Mouse (Mus musculus) E14TG2a.4 (cell line): ENCODE measurements around the gene Enpp7.
A peak's percentile ranks its signal among the peaks of the same experiment; 100 is the strongest.

Experiments used
- H3K27me3 ChIP-seq: 2 replicates; pipeline ENCODE4 v1.6.1; 2014; ENCODE audit warnings: low read length, control low read depth; ENCODE audit not compliant: insufficient read depth
- H3K36me3 ChIP-seq: 2 replicates; pipeline ENCODE4 v1.6.1; 2014; ENCODE audit warnings: low read length, control low read depth; ENCODE audit not compliant: insufficient read depth
- H3K4me1 ChIP-seq: replicated peaks from 2 replicates; pipeline ENCODE4 v1.6.1; 2014; ENCODE audit warnings: low read depth, low read length, control low read depth
- H3K4me3 ChIP-seq: replicated peaks from 2 replicates; pipeline ENCODE4 v1.5.1; 2014; ENCODE audit warnings: mild to moderate bottlenecking, low read length
- H3K9me3 ChIP-seq: 2 replicates; pipeline ENCODE4 v1.6.1; 2014; ENCODE audit warnings: low read length, control low read depth
- CTCF ChIP-seq: conservative IDR thresholded peaks from 2 replicates; pipeline ENCODE4 v1.5.1; 2014; ENCODE audit warnings: low read length
- NANOG ChIP-seq: IDR thresholded peaks from 2 replicates; pipeline ENCODE4 v1.6.1; 2014; ENCODE audit warnings: borderline replicate concordance, low read length, mixed read lengths
- POU5F1 ChIP-seq: IDR thresholded peaks from 2 replicates; pipeline ENCODE4 v1.6.1; 2014; ENCODE audit warnings: low read length, borderline replicate concordance

Gene Enpp7

GRCm38 (mm10) chr11:118987999-118988398 is at the start of gene Enpp7:
Enpp7 (plus strand) TSS chr11:118988188.
- Histone ChIP-seq H3K9me3 (no peaks in the 10 kb centered on the region), H3K36me3 (no peaks in the 10 kb centered on the region), H3K4me3 (no peak within 1 kb of the TSS), H3K27me3 (peaks cover 31% of the 10 kb centered on the region), H3K4me1 (peaks cover 22% of the 10 kb centered on the region)
- TF ChIP-seq NANOG (no peak), POU5F1 (no peak), CTCF (no peak)

DNA sequence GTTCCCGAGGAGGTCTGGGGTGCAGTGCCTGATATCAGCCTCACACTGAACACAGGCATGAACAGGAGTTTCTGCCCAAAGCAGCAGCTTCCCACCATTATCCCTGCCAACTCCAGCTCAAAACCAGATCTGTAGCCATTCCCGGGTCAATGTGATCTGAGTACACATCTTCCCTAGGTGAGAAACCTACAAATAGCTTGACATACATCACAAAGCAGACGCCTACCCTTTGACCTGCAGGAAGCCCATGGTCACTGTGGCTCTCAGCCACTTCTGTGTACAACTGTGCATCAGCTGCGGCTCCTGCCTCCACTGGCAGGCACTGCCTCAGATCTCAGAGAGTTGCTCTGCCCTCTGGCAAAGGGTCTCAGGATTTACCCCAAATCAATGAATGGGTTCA is 48.3 kb upstream of the Enpp7 start:
- TF ChIP-seq CTCF (no peak), NANOG (no peak), POU5F1 (no peak)
- peaks cover 6% of the 10 kb centered on the region; the same call in 1 of the 2 replicates for H3K9me3 ChIP-seq
- no peaks in the 10 kb centered on the region for H3K36me3 ChIP-seq
- peaks cover 7% of the 10 kb centered on the region for H3K27me3 ChIP-seq
- H3K4me1 ChIP-seq: peaks cover 4% of the 10 kb centered on the region; the same call in 1 of the 2 replicates
- no peak overlapping the region for H3K4me3 ChIP-seq

- Histone ChIP-seq H3K4me3 (no peak overlapping the region), H3K4me1 (peaks cover 4% of the 10 kb centered on the region; the same call in 1 of the 2 replicates), H3K27me3 (peaks cover 7% of the 10 kb centered on the region), H3K9me3 (peaks cover 6% of the 10 kb centered on the region; the same call in 1 of the 2 replicates), H3K36me3 (no peaks in the 10 kb centered on the region)
- TF ChIP-seq NANOG: no peak
- no peak for TF ChIP-seq CTCF
- no peak for TF ChIP-seq POU5F1
Observed at GRCm38 (mm10) chr11:118940539-118940938, 47.4 kb upstream of the Enpp7 start.

- H3K36me3 ChIP-seq: no peaks in the 10 kb centered on the region
- peaks cover 7% of the 10 kb centered on the region for H3K27me3 ChIP-seq
- H3K9me3 ChIP-seq: peaks cover 3% of the 10 kb centered on the region; the same call in 1 of the 2 replicates
- no peak for TF ChIP-seq NANOG
- no peak for TF ChIP-seq POU5F1
- no peak for TF ChIP-seq CTCF
- no peak overlapping the region for H3K4me3 ChIP-seq
- H3K4me1 ChIP-seq: peaks cover 4% of the 10 kb centered on the region; the same call in 1 of the 2 replicates
Observed at GRCm38 (mm10) chr11:118941268-118941667, 46.7 kb upstream of the Enpp7 start.

GRCm38 (mm10) chr11:118945868-118946267 is 42.1 kb upstream of the Enpp7 start:
- TF ChIP-seq NANOG (no peak), POU5F1 (no peak), CTCF (no peak)
- H3K27me3 ChIP-seq: peaks cover 6% of the 10 kb centered on the region; the same call in 1 of the 2 replicates
- no peaks in the 10 kb centered on the region for H3K36me3 ChIP-seq
- no peaks in the 10 kb centered on the region for H3K4me1 ChIP-seq
- no peak overlapping the region for H3K4me3 ChIP-seq
- H3K9me3 ChIP-seq: no peaks in the 10 kb centered on the region

DNA sequence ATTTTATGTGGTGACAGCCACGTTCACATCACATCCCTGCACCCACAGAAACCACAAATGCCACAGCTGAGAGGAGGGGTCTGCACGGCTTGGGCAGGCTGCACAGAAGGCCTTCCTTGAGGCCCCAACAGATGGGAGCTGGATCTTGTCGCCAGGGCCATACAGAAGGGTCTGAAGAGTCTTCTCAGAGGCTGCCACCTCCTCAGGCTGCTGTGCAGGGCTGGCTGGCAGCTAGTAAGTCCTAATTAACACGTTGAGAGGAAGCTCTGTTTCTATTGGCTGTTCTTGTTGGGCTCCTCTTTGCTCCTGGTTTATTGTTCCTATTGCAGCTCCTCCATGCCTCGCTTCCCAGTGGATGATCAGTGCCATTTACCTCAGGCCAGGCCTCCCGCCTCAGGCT is 33.0 kb upstream of the Enpp7 start:
- no peak for TF ChIP-seq POU5F1
- no peak for TF ChIP-seq CTCF
- no peak for TF ChIP-seq NANOG
- H3K4me3 ChIP-seq: no peak overlapping the region
- H3K36me3 ChIP-seq: no peaks in the 10 kb centered on the region
- peaks cover 41% of the 10 kb centered on the region for H3K4me1 ChIP-seq
- H3K27me3 ChIP-seq: peaks cover 28% of the 10 kb centered on the region
- H3K9me3 ChIP-seq: no peaks in the 10 kb centered on the region

- no peaks in the 10 kb centered on the region for H3K9me3 ChIP-seq
- no peaks in the 10 kb centered on the region for H3K36me3 ChIP-seq
- peak overlapping the region; percentile 57 for H3K4me3 ChIP-seq
- peaks cover 16% of the 10 kb centered on the region; the same call in 1 of the 2 replicates for H3K27me3 ChIP-seq
- peaks cover 42% of the 10 kb centered on the region for H3K4me1 ChIP-seq
- TF ChIP-seq NANOG (no peak), CTCF (no peak), POU5F1 (no peak)
Observed at GRCm38 (mm10) chr11:118957070-118957471, 30.9 kb upstream of the Enpp7 start.

DNA sequence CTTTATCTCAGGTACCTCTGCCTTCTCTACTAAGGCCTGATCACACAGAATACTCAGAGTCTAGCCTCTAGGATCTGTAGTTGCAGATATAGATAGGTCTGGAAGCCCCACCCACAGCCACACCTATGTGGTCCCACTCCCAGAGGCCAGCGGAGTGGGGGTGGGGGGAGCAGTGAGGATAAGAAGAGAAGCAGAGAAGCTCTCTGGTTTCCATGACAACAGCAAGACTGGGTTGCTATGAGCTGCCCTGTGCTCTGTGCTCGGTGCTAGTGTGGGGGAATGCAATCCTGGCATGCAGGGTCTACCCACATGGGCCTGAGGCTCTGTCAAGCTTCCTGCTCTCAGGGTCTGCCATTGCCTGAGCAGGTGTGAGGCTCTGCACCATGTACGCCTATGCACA is 27.3 kb upstream of the Enpp7 start:
- Histone ChIP-seq H3K4me3 (no peak overlapping the region), H3K4me1 (peaks cover 33% of the 10 kb centered on the region), H3K9me3 (no peaks in the 10 kb centered on the region), H3K27me3 (peaks cover 24% of the 10 kb centered on the region), H3K36me3 (no peaks in the 10 kb centered on the region)
- no peak for TF ChIP-seq NANOG
- TF ChIP-seq POU5F1: no peak
- TF ChIP-seq CTCF: no peak

DNA sequence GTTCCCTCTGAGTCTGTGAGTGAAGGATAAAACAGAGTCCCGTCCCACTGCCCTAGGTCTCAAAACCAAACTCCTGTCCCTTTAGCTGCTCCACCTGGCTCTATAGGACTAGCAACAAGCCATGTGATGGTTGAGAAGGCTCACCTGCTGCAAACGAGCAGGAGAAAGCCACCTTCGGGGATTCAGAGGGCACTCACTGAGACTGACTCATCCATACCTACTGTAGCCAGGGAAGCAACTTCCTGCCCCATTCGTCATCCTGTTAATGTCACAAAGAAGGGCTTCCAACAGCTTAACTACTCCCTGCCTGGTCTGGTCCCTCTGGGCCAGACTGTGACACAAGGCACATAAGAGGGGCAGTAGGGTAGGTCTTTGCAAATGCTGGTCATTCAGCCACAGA is 25.5 kb upstream of the Enpp7 start:
- Histone ChIP-seq H3K4me3 (no peak overlapping the region), H3K27me3 (peaks cover 28% of the 10 kb centered on the region), H3K36me3 (no peaks in the 10 kb centered on the region), H3K9me3 (no peaks in the 10 kb centered on the region), H3K4me1 (peaks cover 26% of the 10 kb centered on the region)
- no peak for TF ChIP-seq POU5F1
- TF ChIP-seq CTCF: no peak
- no peak for TF ChIP-seq NANOG
